Mouse (Mus musculus) liver (tissue): ENCODE data around the gene Tnnt3.

Experiments
- DNase-seq: peaks from one replicate; pipeline ENCODE4 v3.0.0-alpha.2; 2020; ENCODE audit warnings: mixed read lengths

Tnnt3 gene

DNA sequence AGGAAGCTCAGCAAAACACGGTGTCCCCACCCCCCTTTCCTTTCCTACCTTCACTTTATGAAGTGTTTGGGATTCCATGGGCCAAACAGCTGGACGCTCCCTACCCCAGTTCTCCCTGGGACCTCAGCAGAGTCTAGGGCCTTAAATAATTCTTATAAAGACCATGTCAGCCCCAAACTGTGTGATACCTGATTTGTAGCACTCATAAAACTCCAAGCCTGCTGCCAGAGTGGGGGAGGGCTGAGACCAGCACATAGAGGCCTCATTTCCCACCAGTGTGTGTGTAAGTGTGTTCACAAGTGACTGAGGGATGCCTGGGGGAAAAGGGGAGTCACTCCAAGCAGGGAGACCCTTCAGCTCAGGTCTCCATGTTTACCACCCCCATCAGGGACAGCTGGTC, 49.2 kb downstream of the Tnnt3 start:
- DNase-seq = no peak

DNA sequence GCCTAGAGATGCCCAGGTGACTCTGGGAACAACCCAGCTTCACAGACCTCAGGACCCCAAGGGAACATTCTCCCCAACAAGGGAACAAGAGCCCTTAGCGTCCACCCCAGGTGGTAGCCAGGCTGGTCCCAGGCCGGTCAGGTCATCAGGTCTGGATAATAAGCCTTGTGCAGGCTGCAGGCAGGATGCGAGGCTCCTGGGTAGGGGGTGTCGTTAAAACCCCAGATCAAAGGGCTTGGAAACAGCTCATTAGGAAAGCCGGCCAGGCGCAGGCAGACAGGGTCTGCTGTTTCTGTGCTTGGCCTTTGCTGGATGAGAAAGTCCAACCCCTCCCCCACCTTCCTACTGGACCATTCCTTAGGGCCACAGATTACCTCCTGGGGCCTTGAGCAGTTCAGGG, 50.1 kb downstream of the Tnnt3 start:
- no peak for DNase-seq

DNA sequence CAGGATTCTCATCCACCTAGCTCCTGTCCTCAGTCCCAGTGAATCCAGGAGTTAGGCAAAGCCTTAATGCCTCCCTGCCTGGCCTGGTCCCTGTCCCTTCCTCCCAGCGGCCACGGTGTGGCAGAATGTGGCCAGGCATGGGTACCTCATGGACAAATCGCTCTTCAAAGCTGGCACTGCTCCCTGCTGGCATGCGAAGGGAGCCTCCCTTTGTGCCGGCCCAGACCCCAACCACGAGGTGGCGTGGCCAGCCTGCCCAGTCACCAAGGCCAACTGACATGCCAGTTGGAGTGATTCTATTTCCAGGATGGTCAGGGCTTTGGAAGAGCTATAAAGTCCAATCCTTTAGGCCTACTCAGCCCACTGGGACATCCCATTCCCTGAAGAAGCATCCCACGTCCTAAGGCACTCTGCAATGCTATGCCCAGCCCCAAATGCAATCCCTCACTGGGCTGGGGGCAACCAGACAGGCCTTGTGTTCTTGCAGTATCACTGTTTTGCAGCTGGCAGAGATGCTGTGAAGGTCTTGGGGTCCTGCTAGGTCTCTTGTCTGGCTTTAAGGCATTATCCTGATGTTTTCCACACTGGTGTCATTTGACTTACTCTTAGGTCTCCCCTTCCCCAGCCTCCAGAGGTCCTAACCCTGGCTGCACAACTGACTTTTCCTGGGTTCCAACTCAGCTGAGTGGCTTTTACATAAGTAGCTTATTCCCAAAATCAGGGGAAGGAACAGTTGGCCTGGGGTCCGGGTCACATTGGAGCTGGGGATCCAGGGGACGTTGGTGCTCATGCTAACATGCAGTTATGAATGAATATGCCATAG, 51.5 kb downstream of the Tnnt3 start:
- no peak for DNase-seq

DNA sequence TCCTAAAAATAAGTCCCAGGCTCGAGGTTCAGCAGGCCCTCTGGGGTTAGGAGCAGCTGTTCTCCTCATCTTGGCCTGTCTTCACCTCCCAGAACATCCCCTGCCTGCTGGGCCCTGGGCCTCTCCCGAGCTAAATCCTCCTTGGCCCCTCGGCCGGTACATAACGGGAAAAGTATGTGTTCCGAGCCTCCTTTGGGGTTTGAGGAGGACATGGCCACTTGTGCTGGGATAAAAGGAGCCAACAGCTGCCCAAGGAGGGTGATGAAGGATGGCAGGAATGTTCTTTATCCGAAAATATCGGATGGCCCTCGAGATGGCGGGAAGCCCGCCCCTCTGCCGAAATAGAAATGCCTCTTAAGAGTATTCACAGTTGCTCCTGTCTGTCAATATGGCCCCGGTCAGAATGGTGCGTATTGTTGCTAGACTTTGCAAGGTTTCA, 52.3 kb downstream of the Tnnt3 start:
- no peak for DNase-seq

DNA sequence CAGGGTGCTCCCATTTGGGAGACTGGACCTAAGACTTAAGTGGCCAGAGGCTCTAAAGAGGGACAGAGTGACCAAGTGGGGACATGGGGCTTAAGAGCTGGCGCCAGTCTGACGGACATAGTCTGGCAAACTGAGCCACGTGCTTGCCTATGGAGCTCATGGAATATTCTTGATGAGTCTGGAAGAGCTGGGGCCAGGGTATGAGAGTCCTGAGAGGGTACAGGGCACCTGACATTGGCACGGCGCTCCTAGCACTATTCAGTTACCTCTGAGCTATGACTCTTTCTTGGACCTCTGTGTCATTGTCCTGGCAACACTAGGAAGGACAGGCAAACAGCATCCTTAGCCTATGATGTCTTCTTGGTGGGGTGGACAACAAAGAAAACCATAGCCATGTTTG, 53.1 kb downstream of the Tnnt3 start:
- DNase-seq = no peak

DNA sequence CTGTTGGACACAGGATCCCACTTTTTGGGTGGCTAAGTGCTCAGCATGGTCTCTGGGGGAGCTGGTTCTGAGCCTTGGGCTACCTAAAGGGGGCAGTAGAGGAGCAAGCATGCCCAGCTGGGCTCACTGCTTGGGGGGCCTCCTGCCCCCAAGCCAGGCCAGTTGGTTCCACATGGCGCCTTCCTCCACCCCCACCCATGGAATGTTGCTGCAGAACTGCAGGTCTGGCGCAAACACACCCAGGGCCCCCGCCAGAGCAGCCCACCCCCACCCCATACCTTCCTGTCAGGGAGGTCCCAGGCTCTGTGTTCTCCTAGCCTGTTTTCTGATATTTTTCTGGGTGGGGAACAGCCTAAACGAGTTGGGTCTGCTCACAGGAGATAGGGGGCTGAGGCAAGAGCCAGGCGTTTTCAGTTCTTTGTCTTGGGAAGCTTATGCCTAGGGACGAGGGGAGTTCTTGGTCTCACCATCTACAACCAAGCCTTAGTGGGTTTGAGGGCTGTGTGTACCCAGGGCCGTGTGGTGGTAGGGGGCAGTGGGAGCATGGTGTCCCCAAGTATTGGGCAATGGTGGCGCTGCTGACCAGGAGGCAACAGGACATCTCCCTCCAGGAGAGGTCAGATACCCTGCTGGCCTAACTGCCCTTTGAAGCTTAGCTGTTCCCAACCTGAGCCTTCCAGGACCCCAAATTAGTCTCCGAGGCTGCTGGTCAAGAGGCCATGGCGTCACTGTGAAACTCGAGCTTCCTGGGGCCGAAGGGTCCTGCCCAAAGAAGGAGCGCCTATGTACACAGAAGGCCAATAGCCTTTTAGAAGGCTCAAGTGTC, 54.2 kb downstream of the Tnnt3 start:
- peak; percentile 68 for DNase-seq

DNA sequence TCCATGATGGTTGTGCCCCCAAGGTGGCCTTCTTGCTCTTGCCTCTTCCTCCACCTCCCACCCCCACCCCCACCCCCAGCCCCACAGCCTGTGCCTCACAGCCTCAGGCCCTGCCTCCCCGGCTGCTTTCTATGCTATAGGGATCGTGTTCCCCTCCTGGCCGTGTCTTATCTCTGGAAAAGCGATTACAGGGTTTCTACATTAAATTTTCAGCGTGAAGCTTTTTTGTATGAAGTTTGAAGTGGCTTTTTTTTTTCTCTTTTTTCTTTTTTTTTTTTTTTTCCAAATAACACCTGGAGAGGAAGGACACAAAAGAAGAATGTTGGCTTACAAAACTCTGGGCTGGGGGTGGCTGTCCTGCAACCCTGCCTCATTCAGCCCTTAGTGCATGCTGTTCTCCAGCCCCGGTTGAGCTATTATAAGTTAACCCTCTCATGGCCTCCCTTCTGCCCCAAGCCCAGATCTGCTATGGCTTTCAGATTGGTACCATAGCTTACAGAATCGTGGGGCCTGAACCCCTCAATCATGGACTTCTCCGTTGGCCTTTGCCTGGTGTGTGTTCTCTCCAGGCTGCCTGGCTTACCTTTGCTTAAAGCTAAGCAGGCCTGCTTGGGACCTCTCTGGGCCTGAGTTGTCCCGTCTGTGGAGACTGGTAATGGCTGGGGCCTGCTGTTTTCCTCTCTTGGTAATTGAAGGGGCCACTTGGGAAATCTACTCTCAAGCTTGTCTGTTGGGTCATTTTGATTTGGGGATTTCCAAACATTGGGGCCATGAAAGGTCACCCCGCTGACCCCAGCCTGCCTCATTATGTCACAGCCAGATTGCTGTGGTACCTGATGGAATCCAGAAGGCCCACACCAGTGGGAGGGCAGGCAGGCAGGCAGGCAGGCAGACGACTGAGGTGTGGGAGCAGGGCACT, 55.0 kb downstream of the Tnnt3 start:
- no peak for DNase-seq

DNA sequence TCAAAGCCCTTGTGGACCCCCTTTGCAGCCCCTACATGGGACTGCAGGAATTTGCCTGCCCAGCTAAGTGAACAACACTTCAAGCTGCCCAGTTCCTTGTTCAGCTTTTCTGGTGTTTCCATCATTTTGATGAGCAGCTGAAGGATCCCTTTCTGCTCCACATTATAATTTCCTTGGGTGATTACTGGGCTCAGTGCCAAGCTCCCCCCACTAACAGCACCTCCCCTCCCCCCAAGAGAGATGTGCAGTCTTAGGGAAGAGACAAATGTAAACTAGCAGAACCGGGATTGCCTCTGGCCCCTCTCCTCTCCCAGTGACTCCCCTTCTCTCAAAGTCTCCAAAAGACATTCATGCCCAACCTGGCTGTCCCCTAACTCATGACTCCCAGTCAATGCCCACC, 56.0 kb downstream of the Tnnt3 start:
- no peak for DNase-seq

DNA sequence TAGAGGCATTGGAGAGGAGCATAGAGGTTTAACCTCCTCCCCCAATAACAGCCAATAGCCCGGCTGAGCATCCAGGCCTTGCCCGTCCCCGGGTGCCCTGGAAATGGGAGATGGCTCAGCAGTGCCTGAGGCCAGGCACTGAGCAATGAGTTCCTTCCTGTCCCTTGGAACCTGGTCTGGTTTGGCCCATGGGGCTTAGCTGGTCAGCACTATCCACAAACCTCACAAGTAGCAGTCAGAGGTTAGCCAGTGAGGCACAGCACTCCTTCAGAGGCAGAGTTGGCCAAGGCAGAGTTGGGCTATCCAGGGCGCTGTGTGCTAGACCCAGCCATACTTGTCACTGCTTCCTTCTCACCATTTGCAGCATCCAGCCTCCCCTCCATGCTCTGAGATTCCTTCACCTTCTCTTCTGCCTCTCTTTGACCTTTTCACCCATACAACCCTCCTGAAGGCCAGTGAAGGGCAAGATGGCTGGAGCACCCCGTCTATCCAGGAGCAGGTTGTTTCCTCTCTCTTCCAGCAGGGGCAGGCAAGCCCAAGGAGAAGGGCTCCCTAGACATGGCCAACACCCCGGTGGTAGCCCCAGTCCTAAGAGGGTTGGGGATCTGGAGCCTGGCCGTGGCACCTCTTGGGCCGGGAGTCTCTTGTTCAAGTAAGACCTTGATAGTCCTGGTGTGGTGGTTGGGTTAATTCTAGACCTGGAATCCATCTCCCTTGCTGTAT, 56.9 kb downstream of the Tnnt3 start:
- DNase-seq = no peak

DNA sequence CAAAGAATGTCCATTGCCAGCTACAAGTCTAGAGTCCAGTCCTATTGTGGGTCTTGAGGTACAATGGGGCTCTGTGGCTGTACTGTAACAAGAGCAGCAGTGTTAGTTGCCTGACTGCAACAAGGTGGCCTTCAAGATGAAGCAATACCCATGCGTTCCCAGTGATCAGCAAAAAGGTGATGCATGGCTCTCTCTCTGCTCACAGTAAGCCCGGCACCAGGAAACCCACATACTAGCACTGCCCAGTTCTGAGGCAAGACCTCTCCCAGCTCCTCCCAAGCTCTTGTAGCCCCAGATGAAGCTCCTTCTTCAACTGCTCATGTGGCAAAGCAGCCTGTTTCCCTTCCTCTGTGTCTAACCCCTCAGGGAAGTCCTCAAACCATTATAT, 57.4 kb downstream of the Tnnt3 start:
- DNase-seq = no peak

DNA sequence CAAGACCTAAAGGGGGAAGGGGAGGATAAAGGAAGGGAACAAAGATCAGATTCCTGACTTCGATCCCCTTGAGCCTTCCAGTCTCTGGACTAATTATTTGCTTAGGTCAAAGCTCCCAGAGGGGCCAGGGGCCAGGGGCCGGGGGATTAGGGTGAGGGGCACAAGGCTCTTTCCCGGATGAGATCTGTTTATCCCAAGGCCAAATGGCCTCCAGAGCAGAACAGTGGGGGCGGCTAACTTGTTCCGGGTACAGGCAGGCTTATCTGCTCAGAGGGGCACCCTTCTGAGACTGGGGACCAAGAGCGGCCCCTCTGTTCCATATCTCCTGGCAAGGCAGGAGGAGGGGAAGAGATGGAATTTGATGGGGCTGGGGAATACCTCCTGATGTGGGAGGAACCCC, 59.1 kb downstream of the Tnnt3 start:
- DNase-seq = no peak

DNA sequence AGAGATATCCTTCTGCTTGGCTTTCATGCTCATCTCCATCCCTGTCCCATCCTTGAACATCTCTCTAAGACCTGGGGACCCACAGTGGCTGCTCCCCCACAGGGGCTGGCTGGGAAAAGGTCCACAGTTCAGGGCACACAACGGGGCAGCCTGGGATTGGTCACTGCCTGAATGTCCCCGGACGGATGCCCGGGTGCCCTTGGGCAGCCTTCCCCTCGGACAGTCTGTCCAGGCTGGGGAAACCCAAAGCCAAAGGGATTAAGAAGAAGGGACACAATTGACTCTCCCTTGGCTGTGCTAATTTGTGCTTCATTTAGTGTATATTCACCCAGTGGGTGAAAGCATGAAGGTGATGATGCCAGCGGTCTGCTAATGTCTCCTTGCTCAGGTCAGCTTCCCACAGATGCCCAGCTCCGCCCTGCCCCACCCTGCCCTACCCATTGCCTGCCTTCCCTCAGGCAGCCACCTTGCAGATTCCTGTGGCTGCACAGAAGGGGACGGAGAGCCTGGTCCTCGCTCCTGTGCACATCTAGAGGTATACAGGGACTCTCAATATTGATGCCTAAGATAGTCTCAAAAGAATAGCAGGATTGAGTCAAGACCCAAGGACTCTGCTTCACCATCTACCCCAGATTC, 60.0 kb downstream of the Tnnt3 start:
- no peak for DNase-seq

DNA sequence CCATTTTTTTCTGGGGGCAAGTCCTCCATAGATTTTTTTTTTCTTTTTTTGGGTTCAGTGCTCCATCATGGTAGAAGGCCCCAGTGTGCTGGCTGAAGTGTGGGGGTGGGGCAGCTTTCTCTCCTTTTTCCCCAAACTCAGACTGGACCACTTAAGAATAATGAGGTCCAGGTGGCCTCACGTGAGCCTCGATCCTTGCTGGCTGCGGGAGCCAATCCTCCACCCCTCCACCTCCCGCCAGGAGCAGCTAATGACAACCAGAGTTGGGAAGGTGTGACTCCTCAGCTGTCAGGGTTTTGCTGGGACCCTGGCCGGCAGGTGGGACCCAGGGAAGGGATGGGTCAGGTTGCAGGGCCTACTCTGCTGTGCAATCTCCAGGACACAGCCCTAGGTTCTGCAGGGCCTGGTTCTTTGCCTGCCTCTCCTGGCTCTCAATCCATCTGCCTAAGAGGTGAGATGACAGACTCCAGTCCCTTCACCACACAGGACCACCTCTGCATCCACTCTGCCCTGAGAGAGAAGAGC, 61.1 kb downstream of the Tnnt3 start:
- no peak for DNase-seq

DNA sequence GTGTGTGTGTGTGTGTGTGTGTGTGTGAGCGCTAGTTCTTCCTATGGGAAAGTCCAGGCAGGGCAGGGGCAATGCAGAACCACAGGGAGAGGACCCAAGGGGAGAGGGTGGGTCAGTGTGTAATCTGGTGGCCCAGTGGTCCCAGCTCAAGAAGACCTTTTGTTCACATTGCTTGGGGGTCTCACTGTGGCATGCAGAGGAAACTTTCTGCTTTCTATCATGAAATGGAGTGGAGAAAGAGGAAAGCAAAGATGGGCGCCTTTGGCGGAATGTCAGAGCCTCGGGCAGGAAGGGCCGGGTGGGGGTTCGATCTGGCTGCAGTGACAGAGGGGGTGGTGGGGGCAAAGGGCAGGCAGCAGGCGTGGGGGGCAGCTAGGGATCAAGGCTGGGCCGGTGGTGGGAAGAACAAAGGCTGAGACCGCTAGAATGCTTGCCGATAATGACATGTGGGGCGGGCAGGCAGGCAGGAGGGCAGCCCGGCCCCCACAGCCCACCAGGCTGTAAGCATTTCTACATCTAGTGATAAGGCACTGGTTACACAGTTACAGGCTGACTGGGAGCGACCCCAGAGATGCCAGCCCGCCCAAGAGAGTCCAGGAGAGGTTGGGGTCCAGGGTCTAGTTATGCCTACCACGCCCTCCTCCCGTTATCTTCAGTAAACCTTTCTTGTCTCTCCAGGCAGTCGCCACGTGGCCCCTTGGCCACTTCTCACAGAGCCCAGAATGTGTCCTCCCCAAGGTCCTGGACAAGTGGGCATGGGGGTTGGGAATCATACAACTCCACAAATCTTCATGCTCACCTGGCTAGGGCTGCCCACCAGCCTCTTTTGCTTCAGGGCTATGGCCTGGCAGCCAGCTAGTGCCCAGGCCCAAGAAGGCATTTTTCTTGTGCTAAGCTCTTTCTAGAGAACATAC, 62.6 kb downstream of the Tnnt3 start:
- DNase-seq = peak; percentile 67

DNA sequence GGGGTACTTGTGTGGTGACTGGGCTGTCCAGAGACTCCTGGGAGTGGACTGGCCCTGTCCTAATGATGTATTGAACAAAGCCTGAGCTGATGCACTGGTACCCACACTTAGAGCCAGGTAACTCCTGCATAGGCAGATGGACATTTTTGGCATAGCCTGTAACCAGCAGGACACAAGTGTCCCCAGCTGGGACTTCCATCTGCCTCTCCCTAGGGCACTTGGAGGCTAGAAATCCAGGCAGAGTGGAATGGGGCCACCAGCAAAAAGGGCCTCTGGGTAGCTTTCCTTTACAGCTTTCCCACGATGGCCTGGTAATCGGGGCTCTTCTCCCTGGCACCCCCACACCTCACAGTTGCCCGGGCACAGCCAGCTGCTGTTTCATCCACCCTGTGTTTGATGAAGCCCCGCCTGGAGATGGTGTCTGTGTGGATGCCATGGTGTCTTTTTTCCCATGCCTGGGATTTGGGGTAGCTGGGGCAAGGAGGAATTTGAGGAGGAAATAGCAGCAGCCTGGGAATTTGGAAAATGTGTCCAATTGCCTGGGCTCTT, 63.3 kb downstream of the Tnnt3 start:
- DNase-seq = peak; percentile 4

DNA sequence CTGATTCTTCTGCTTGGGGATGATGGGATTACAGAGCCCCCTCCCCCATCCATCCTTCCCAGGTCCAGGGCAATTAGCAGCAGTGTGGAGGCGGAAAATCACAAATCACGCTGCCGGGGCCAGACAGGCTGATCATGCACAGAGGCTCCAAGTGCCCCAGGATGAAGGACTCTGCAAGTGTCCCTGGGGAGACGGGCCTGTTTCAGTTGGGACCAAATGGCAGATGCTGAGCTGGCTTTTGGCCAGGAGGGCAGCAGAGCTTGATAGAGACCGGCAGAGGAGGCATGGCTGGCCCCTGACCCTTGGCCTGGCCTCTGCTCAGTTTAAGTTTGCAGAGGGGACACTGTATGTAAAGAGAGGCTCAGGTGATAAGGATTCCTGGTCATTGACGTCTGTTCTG, 64.5 kb downstream of the Tnnt3 start:
- peak; percentile 65 for DNase-seq

DNA sequence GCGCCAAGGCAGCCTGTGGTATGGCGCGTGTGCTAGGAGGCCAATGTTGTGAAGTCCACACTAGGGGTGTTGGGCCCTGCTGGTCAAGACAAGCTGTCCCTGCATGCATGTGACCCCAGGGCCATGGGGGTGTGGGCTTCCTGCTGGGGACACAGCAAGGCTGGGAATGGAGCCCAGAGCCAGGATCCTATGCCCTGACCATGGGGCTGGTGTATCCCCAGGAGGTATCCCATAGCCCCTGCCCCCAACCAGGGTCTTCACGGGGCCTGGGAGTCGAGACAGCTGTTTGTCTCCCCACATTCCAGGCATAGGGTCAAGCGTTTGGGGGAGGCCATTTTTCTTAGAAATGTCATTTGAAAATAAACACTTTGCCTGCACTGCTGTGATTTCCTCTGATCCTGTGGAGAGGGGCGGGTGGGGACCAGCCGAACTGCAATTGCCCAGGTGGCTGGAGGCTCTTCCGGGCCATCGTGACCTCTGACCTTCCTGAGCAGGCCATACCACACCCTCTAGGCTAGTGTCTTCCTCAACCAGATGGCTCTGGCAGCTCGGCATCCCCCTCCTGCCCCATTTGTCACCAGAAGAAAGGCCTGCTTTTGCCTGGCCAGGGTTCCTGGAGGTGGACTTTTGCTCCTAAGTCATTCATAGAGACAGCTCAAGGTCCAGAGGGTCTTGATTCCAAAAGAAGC, 66.5 kb downstream of the Tnnt3 start:
- peak; percentile 16 for DNase-seq
